Mouse (Mus musculus): ENCODE data around the gene Gm20662.

Gene Gm20662

GRCm38 (mm10) chr9:107996049-107996448, at the start of gene Gm20662:
Gene Gm20662, plus strand, starts transcription at chr9:107996349.
- DNase-seq (ENCODE audit: low read depth, low spot score): no peak

GRCm38 (mm10) chr9:107947241-107948194, 48.6 kb upstream of the Gm20662 start:
- DNase-seq (ENCODE audit: low read depth, low spot score): no peak

- no peak for DNase-seq (ENCODE audit: low read depth, low spot score)
Measured at GRCm38 (mm10) chr9:107949184-107949921, 46.8 kb upstream of the Gm20662 start.

- DNase-seq (ENCODE audit: low read depth, low spot score): no peak
Measured at GRCm38 (mm10) chr9:107949922-107950235, 46.3 kb upstream of the Gm20662 start, which contains the start of gene Traip. Gene Traip, plus strand, starts transcription at chr9:107950136.

DNA sequence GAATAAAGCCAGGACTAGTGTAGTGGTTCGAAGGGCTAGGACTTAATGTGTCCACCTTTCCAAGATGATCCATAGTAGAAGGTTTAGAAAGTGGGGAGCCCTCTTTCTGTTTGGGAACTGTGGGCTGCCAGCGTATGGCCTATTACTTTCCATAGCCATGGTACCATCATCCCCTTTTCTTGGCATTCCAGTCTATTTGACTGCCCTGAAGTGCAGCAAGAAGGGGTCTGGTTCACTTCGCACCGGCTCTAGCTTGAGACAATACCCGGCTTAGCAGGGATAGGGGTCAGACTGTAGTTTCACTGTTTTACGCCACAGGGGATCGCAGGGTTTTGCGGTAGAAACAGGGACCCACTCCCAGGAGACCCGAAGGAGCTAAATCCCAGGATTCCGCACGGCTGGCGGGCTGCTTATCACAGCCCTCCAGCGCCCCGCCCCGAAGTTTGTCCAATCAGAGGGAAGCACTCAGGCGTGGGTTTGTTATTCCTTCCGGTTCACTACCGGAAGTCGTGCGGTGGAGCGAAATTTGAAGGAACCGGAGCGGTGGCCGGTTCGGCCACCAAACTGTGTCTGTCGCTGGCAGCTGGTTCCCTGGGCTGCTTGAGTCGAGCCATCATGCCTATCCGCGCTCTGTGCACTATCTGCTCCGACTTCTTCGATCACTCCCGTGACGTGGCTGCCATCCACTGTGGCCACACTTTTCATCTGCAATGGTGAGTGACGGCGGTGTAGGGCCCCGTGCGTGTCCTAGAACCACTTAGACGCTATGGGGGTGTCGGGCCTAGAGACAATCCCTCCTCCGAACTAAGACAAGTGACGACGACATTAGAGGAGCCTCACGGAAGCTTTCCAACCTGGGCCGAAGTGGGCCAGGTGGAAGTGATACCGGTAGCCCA, 45.4 kb upstream of the Gm20662 start:
- DNase-seq (ENCODE audit: low read depth, low spot score): peak; percentile 79

DNA sequence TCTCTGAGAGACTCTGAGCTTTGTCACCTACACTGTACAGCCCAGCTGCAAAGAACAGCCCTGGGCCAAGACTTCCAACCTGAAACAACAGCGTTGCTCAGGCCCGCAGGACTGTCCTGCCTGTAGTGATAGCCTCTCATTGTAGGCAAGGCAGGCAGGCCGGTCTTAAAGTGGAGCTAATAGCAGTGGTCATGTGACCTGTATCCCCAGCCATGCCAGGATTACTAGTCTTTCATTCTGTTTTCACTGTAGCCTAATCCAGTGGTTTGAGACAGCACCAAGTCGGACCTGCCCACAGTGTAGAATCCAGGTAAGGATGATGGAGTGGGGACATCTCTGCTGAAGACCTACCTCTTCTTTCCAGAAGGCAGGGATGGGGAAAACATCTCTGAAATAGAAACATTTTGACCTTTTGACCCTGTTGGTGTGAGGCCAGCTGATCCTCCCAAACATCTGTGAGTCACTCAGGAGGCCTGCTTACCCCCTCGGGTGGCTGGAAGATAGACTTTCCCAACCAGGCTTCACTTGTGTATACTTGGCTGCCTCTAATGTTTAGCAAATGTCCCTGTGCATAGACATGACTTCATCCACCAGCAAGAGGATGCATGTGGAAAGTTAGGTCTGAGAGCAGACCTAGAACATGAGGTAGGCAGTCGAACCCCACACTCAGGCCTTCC, 40.4 kb upstream of the Gm20662 start:
- no peak for DNase-seq (ENCODE audit: low read depth, low spot score)

DNA sequence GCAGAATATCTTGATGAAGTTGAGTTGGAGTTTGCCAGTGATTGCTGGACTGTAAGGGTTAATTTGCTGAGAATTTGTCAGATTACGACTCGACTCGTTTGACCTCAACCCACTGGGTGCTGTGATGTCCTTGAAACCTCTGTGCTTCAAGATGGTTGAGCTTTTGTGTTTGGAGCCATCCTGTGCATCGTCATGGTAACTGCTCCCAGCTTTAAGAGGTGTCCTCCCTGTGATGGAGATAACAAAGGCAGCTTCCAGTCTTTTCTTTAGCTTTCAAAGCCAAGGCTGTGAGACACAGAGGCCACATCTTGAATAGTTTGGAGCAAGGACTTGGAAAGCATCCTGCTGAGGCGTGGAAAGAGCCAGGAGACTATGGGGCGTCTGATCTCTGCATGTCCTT, 39.0 kb upstream of the Gm20662 start:
- DNase-seq (ENCODE audit: low read depth, low spot score): no peak

- DNase-seq (ENCODE audit: low read depth, low spot score): no peak
Measured at GRCm38 (mm10) chr9:107959896-107960295, 36.3 kb upstream of the Gm20662 start.

- no peak for DNase-seq (ENCODE audit: low read depth, low spot score)
Measured at GRCm38 (mm10) chr9:107960928-107961327, 35.2 kb upstream of the Gm20662 start.

DNA sequence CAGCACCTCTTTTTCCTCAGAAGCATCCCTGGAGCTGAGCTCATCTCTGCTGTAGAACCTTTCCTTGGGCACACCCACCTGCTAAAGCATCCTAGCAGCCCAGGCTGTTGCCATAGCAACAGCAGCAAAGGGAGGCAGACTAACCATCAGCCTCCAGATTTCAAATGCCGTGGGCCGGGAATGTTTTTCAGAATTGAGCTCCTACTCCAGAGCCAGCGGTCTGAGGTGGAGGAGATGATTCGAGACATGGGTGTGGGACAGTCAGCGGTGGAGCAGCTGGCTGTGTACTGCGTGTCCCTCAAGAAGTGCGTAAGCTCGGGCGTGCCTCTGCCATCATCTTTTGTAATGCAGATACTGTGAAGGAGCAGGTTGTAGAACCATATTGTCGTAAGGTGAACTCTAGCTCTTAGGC, 34.8 kb upstream of the Gm20662 start:
- peak; percentile 74 for DNase-seq (ENCODE audit: low read depth, low spot score)

GRCm38 (mm10) chr9:107961881-107962280, 34.3 kb upstream of the Gm20662 start:
- DNase-seq (ENCODE audit: low read depth, low spot score): no peak

- DNase-seq (ENCODE audit: low read depth, low spot score): no peak
Measured at GRCm38 (mm10) chr9:107962916-107963315, 33.2 kb upstream of the Gm20662 start.

DNA sequence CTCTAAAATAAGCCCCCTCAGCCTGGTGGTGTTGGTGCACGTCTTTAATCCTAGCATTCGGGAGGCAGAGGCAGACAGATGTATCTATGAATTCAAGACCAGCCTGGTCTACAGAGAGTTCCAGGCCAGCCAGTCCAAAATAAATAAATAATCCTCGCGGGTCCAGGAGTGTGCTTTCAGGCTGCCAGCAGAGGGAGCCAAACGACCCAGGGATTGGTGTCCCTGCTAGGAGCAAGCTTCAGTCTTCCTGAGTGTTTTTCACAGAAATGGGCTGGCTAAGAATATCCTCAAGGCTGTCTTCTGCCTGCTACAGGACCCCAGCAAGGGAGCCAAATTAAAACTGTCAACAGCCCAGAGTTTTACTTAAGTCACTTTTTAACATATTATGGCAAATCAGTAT, 32.4 kb upstream of the Gm20662 start:
- no peak for DNase-seq (ENCODE audit: low read depth, low spot score)

GRCm38 (mm10) chr9:107964681-107965080, 31.5 kb upstream of the Gm20662 start:
- DNase-seq (ENCODE audit: low read depth, low spot score): no peak

DNA sequence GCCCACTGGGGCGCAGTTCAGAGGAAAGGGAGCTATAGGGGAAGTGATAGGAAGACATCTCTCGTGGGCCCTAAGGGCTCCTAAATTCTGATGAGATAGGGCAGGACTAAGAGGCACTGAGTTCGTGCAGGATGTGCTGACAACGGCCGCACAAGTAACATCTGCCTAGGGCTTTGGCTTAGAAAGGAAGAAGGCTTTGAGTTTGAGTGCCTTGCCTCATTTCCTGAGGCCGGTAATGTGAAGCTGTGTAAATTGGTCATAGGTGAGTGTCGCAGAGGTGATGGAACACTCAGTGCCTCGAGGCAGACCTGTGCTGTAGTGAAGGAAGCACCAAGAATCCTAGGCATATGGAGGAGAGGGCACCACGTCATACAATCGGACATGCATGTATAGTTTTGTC, 29.5 kb upstream of the Gm20662 start:
- DNase-seq (ENCODE audit: low read depth, low spot score): no peak

- no peak for DNase-seq (ENCODE audit: low read depth, low spot score)
Measured at GRCm38 (mm10) chr9:107967437-107967836, 28.7 kb upstream of the Gm20662 start.

DNA sequence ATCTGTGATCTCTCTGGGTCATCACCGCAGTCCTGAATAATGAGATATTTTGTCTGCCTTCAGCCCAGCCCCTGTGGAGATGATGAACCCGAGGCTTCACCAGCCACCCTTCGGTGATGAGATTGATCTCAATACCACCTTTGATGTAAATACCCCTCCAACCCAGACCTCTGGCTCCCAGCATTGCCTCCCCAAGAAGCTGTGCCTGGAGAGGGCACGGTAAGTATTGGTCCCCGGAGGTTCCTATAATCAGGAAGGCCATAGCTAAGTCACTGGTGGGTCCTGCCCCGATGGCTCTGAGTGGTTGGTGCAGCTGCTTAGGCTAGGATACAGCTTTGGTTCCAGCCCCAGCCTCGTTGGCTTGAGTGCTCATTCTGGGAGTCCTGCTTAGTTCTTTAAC, 27.6 kb upstream of the Gm20662 start:
- DNase-seq (ENCODE audit: low read depth, low spot score): no peak

DNA sequence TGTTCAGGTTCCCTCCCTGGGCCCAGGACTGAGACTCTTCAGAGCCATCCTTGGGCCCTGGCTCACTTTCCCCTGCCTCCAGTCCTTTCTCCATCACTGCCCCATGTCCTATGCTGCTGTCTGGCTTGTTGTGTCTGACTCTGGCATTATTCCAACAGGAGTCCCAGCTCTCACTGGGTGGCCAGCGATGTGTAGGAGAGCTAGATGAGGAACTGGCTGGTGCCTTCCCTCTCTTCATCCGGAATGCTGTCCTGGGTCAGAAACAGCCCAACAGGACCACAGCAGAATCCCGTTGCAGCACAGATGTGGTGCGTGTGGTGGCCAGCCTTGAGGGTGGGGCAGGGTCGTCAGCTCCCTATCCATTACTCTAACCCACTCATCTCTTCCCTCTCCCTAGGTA, 25.8 kb upstream of the Gm20662 start:
- no peak for DNase-seq (ENCODE audit: low read depth, low spot score)

DNA sequence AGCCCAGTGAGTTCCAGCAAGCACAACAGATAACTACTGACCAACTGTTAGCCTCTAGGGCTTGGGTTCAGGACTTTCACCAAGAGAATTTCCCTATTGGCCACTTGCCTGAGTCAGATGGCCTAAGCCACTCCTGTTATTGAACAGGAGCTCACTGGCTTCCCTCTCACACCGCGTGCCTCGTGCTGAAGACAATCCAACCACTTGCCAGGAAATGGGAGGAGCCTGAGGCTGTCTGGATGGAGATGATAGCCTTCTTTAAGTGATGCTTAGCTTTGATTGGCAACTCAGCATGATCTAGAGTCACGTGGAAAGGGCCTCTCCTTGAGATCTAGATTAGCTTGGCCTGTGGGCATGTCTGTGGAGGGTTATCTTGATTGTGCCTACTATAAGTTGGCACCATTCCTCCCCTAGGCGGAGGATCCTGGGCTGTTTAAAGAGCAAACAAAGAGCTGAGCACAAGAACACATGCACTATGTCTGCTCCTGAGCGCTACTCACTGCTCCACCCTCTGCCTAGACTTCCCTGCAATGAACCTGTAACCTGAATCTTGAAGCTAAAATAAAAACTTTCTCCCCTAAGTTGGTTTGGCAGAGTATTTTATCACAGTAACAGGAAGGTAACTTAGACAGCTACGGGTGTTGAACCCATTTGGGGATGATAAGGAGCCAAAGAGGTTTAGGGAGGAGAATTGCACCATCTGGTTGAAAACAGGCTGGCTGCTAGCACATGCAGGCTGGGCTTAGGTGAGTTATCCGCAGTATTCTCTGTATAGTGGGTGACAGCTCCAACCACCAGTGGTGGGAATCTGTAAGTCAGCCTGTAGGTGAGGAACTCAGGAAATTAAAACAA, 24.2 kb upstream of the Gm20662 start:
- no peak for DNase-seq (ENCODE audit: low read depth, low spot score)

DNA sequence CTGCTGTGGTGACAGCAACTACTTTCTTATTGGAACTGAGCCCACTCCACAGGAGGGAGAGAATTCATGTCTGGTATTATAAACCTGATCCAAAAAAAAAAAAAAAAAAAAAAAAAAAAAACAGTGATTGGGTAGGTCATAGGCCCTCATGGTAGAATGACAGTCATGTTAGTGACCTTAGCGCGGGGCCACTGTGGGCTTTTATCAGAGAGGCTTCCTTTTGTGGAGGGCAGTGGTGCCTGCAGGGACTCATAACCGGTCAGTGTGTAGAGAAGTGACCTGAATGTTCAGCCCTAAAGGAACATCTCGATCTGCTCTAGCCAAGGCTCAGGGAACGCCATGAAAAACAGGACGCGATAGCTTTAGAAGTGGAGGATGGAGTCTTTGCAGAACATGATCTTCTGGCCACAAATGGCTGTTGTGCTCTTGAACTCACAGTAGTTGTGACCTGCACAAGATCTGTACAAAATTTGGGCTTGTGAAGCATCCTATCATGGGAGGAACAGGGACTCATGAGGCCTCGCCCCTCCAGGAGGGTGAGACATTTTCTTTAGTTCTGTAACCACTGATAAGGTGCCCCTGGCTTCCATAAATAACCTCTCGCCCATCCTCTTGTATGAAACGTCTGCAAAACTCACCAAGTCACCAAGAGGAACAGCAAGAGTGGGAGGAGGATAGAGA, 21.5 kb upstream of the Gm20662 start:
- no peak for DNase-seq (ENCODE audit: low read depth, low spot score)

Data from brain, embryonic 18.5 days (tissue).